Mouse (Mus musculus) monocyte, adult 59 days (primary cell): ENCODE measurements around the gene Trim47. TPM values are rescaled to one million over a fixed set of nuclear protein-coding genes. Genes with fewer than 3 reads are reported as not detected.

Experiments
- total RNA-seq, 2 experiments: library from RNA; stranded (reverse); gene quantifications; one replicate each; pipeline ENCODE4 v1.2.4; 2023

Trim47 gene
- 10 to 100 TPM; 13.8 to 15.7 TPM for total RNA-seq

DNA sequence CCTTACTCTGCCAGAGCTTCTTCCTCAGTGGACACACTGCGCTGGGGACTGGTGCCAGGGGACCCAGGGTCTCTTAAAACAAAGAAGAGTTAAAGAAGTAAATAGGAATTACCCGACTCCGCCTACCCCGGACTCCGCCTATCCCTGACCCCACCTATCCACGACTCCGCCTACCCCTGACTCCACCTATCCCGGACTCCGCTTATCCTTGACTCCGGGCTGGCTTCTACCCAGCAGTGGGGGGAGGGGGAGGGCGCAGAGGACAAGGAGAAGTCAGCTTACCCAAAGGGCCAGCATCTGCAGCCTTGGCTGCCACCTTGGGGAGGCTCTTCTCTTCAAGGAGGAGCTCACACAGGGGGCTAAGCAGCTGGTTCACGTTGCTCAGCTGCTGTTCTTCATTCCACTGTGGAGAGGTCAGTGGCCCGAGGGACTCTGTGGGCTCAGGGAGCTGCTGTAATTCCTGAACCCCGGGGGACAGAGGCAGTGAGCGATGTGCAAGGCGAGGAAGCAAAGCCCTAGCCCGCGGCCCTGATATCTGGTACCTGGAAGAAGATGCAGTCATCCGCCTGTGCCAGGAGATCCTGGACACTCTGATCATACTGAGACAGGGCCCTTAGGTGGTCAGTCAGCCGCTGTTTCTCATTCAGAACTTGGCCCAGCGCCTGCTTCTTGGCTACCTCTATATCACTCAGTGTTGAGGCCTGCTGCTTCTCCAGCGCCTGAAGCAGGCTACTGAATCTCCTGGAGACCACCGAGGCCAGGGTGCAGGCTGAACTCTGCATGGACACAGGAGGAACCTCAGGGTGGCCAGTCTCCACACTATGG lies at the start of gene Trim47:
Trim47 (minus strand) TSS at position 55 of the 825 bp plus-strand sequence.

DNA sequence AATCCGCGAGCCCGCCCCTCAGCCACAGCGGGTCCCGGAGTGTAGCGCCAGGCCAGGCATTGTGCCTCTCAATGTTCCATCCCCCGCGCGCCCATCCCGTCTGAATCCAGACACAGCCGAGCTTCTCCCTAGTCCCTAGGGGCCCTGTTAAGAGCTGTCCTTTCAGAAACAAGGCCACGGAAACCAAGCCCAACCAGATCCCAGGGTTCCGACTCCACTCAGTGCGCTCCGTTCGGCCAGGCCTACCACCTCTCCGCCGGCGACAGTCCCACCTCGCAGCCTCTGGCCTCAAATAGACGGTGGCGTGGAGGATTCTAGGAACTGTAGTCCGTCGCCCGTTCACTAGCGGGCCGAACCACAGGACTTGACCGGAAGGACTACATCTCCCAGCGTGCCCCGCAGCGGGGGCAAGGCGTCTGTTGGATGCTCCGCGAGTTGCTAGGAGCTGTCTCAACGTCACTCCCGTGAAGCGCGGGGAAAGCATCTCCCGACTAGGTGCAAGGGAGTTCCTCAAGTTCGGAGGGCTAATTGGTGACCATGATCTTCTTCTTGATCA lies 41.0 kb upstream of the Trim47 start, which contains the start of gene Fbf1:
Fbf1 (minus strand) TSS at position 283 of the 556 bp plus-strand sequence.

DNA sequence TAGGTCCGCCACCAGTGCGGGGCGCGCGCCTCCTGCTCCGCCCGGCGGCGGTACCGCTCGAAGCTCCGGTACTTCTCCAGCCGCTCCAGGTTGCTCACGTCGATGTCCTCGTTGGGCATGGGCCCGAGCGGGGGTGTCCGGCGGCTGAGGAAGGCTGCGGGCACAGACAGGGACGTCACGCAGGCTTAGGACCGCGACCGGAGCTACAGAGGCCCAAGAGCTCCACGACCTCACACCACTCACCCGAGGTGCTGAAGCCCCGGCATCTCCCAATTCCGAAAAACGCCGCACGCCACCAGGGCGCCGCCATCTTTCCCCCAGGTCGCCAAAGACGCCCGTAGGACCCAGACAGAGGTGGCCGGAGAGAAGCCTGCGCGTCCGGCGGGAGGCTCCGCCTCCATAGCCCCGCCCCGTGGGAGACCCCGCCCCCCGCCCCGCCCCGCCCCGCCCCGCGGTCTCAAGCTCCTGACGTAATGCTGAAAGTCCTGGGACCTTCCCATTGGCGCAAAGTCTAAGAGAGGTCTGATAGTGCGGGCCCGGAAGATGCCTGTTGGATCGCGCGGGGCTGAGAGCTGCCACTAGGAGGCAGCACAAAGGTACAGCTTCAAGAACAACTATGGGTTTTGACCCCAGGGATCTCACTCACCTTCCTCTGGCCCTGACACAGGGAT lies 11.6 kb upstream of the Trim47 start, which contains the start of gene Mrpl38:
Mrpl38 (minus strand) TSS at position 401 of the 671 bp plus-strand sequence.

DNA sequence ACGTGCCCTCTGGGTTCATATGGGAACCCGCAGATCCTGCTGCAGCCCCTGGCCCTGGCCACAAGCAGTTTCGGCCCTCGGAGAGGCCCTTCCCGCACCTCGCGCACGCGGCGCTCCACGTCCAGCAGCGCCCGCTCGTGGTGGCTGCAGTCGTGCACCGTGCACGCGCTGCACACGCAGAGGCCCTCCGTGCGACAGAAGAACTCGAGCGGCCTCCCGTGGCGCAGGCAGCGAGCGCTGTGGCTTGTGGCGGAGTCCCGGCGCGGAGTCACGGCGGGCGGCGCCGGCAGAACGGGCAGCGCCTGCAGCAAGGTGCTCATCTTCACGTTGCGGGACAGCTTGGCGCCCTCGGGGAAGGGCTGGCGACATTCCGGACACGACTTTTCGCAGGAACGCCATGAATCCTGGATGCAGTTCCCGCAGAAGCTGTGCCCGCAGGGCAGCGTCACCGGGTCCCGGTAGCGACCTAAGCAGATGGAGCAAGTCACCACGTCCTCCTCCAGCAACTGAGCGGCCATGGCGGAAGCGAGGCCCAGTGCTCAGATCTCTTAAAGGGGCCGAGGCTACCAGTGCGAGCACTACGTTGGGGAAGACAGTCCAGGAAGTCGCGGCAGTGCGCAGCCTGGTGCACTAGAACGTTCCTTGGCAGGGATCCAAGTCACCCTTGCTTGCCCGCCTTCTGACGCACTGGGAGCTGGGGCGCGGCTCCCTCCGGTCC lies 3.6 kb upstream of the Trim47 start, which contains the start of gene Trim65:
Trim65 (minus strand) TSS at position 641 of the 718 bp plus-strand sequence.

DNA sequence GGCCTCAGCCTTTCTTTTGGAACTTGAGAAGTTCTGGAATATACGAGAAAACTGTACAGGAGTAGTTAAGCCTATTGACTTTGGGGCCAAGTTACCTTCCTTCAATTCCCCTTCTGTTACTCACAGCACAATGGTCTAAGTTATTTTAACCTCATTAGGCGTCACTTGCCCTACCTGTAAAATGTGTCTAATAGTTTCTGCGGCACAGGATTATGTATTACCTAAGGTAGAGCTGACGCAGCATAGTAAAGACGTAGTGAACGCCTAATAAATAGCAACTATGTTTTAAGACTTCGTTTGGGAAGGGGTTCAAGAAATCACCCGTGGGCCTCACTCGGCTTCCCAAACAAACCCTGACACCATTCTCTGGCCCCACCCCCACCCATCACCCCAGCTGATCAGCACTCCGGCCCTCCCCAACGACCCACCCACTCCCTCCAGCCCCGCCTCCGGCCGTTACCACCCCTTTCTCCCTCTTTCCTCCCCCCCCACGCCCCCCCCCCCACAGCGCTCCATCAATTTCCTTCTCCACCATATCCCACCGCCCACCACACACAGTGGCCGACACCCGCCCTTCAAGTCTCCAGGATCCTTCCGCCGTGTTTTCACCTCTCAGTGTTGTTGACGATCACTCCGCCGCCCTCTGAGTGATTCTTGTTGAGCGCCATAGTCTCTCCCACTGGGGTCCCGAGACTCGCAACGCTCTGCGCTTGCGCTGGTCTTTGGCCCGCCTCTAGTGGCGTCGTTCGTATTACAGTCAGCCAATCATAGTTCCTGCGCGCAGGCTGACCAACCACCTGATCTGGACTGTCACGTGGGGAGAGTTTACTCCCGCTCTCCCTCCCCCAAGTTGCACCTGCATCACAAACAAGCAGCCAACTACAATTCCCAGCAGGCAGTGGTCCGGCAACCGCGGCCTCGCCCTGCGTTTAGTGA lies 40.5 kb downstream of the Trim47 start, which contains the start of gene Wbp2:
Wbp2 (minus strand) TSS at position 738 of the 936 bp plus-strand sequence.

DNA sequence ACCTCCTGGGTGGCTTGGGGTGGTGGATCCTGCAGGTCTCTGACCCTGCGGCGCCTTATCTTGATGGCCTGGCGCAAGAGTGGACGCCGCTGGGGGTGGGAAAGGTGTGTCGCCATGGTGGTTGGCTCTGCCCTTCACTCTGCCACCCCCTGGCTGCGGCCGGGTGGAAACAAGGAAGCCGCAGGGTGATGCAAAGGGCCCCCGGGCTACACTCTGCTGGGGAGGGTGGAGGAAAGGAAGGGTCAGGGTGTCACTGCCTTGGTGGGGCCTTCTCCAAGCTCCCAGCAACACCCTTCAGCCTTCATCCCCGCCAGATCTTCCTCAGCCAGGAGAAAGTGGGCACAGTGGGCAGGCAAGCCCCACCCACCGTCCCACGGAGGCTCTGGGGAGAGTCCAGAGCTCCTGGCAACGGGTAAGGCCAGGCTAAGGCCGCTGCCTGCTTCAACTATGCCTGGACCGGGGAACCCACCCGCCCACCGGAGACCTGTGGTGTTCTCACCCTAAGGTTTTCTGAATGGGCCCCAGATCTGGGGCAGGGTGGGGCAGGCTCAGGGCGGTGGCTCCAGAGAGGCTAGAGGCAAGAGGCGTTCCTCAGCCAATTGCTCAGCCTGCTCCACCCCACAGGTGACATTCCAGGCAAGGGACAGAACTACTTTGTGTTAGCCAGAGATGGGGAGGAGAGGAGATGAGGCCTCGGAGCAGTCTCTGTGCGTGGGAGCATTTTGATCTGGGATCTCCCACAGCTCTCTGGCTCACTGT lies 49.4 kb downstream of the Trim47 start, which contains the start of gene Unc13d:
Unc13d (minus strand) TSS at position 516 of the 759 bp plus-strand sequence.

Other genes starting within 250 kb of the Trim47 start
- 10 to 100 TPM; 22.9 to 25.2 TPM for gene Smim5, start 227.2 kb downstream of the Trim47 start, total RNA-seq
- 1 to 10 TPM; 2.4 to 5.0 TPM for gene Smim6, start 215.2 kb downstream of the Trim47 start, total RNA-seq
- gene Sap30bp, start 193.9 kb downstream of the Trim47 start, total RNA-seq, result 10 to 100 TPM; 25.9 to 34.3 TPM
- gene Recql5, start 193.7 kb downstream of the Trim47 start, total RNA-seq, result 10 to 100 TPM; 23.9 to 26.2 TPM
- gene Itgb4, start 152.5 kb downstream of the Trim47 start, total RNA-seq, result 1 to 10 TPM in 1 of 2 experiments, not detected in 1; 1.6 TPM
- gene Galk1, start 114.5 kb downstream of the Trim47 start, total RNA-seq, result 10 to 100 TPM in 1 of 2 experiments, 1 to 10 TPM in 1; 9.6 to 10.4 TPM
- 1,000 to 10,000 TPM; 3,280 to 3,497 TPM for gene H3f3b, start 99.2 kb downstream of the Trim47 start, total RNA-seq
- 10 to 100 TPM; 32.3 to 41.4 TPM for gene Unk, start 96.9 kb downstream of the Trim47 start, total RNA-seq
- gene Unc13d, start 49.2 kb downstream of the Trim47 start, total RNA-seq, result 10 to 100 TPM; 47.4 to 55.6 TPM
- 100 to 1,000 TPM; 155 to 164 TPM for gene Wbp2, start 40.2 kb downstream of the Trim47 start, total RNA-seq
- gene Trim65, start 3.9 kb upstream of the Trim47 start, total RNA-seq, result 10 to 100 TPM; 28.0 to 31.9 TPM
- 10 to 100 TPM; 27.5 to 28.3 TPM for gene Mrpl38, start 11.7 kb upstream of the Trim47 start, total RNA-seq
- 10 to 100 TPM; 16.6 to 20.0 TPM for gene Fbf1, start 41.0 kb upstream of the Trim47 start, total RNA-seq
- gene Ten1, start 71.6 kb upstream of the Trim47 start, total RNA-seq, result 10 to 100 TPM; 44.9 to 53.1 TPM
- 10 to 100 TPM; 42.6 to 47.8 TPM for gene Acox1, start 71.8 kb upstream of the Trim47 start, total RNA-seq
- not detected for gene Evpl, start 110.9 kb upstream of the Trim47 start, total RNA-seq
- 10 to 100 TPM; 46.5 to 50.4 TPM for gene Srp68, start 147.0 kb upstream of the Trim47 start, total RNA-seq
- gene Galr2, start 153.7 kb upstream of the Trim47 start, total RNA-seq, result not detected
- gene Exoc7, start 180.0 kb upstream of the Trim47 start, total RNA-seq, result 10 to 100 TPM; 31.6 to 50.9 TPM
- under 1 TPM in 1 of 2 experiments, not detected in 1; 0.18 TPM for gene Foxj1, start 208.2 kb upstream of the Trim47 start, total RNA-seq